Mouse (Mus musculus) neural tube, embryonic 12.5 days (tissue): Measurements from ENCODE around the gene Asb4. TPM values are rescaled to one million over a fixed set of nuclear protein-coding genes. Genes with fewer than 3 reads are reported as not detected.
A peak's percentile ranks its signal among the peaks of the same experiment; 100 is the strongest.

ENCODE experiments used
- ATAC-seq: fragments of 200-750 bp; cut with Nextera tagmentation; 2 replicates; pipeline ENCODE4 v1.8.0; 2017; ENCODE audit warnings: low read depth, mild to moderate bottlenecking, moderate TSS enrichment, moderate library complexity; ENCODE audit not compliant: low FRiP score
- H3K27ac ChIP-seq: fragments of 300-500 bp; sonication (generic); 2 replicates; pipeline ENCODE4 v1.5.1; 2016
- H3K27me3 ChIP-seq: fragments of 300-500 bp; sonication (generic); replicated peaks from 2 replicates; pipeline ENCODE4 v1.6.1; 2016; ENCODE audit warnings: mild to moderate bottlenecking
- H3K36me3 ChIP-seq: fragments of 300-500 bp; sonication (generic); 2 replicates; pipeline ENCODE4 v1.6.1; 2016; ENCODE audit warnings: mild to moderate bottlenecking
- H3K4me1 ChIP-seq: fragments of 300-500 bp; sonication (generic); 2 replicates; pipeline ENCODE4 v1.6.1; 2016
- H3K4me2 ChIP-seq: fragments of 300-500 bp; sonication (generic); replicated peaks from 2 replicates; pipeline ENCODE4 v1.6.1; 2016; ENCODE audit warnings: mild to moderate bottlenecking
- H3K4me3 ChIP-seq: fragments of 300-500 bp; sonication (generic); 2 replicates; pipeline ENCODE4 v1.5.1; 2016
- H3K9ac ChIP-seq: fragments of 300-500 bp; sonication (generic); 2 replicates; pipeline ENCODE4 v1.6.1; 2016; ENCODE audit warnings: mild to moderate bottlenecking
- H3K9me3 ChIP-seq: fragments of 300-500 bp; sonication (generic); 2 replicates; pipeline ENCODE4 v1.6.1; 2016; ENCODE audit warnings: mild to moderate bottlenecking
- WGBS: fragments of 180-500 bp; shearing (Covaris S2); methylation state at CpG from one replicate; pipeline ENCODE4 v1.1.7; 2016; 5-methylcytosine and 5-hydroxymethylcytosine counted together
- polyA plus RNA-seq: library from polyadenylated mRNA; unstranded; fragments of >200 nt; fragmentation: Nextera tagmentation; extraction: Ambion mirVana; gene quantifications from 2 replicates; pipeline ENCODE4 v1.2.1, GENCODE M21; 2016

Asb4 gene
- polyA plus RNA-seq, 1 experiment from 2014 or later, result 21.2 TPM

- no peaks in the 10 kb centered on the region for H3K36me3 ChIP-seq
- H3K9me3 ChIP-seq, result no peaks in the 10 kb centered on the region
- H3K9ac ChIP-seq, result 0 out of 2 replicates have a peak overlapping the region, but pooled peaks have one; percentile 33
- peak overlapping the region; percentile 54 for H3K4me2 ChIP-seq
- H3K4me3 ChIP-seq, result no peak overlapping the region
- H3K27ac ChIP-seq, result peak overlapping the region; percentile 85
- peak; percentile 43 for ATAC-seq
- H3K27me3 ChIP-seq, result no peaks in the 10 kb centered on the region
- WGBS, result 11% methylated on average over 22 of the region's 22 CpGs
- H3K4me1 ChIP-seq, result peaks cover 44% of the 10 kb centered on the region
Measured at GRCm38 (mm10) chr6:5379781-5380623, 3.2 kb upstream of the Asb4 start.

- H3K9me3 ChIP-seq, result no peaks in the 10 kb centered on the region
- no peak overlapping the region for H3K9ac ChIP-seq
- H3K4me3 ChIP-seq, result no peak overlapping the region
- WGBS, result 4% methylated on average over 9 of the region's 9 CpGs
- H3K27me3 ChIP-seq, result no peaks in the 10 kb centered on the region
- H3K27ac ChIP-seq, result peak overlapping the region; percentile 85; the same call in 1 of the 2 replicates
- H3K36me3 ChIP-seq, result no peaks in the 10 kb centered on the region
- peaks cover 44% of the 10 kb centered on the region for H3K4me1 ChIP-seq
- peak overlapping the region; percentile 54 for H3K4me2 ChIP-seq
- peak; percentile 62 for ATAC-seq
Measured at GRCm38 (mm10) chr6:5380624-5381252, 2.4 kb upstream of the Asb4 start.

- no peaks in the 10 kb centered on the region for H3K27me3 ChIP-seq
- H3K4me2 ChIP-seq, result no peak overlapping the region
- no peak overlapping the region for H3K4me3 ChIP-seq
- H3K9ac ChIP-seq, result no peak overlapping the region
- H3K4me1 ChIP-seq, result peaks cover 44% of the 10 kb centered on the region
- H3K27ac ChIP-seq, result 0 out of 2 replicates have a peak overlapping the region, but pooled peaks have one; percentile 33
- H3K9me3 ChIP-seq, result no peaks in the 10 kb centered on the region
- no peaks in the 10 kb centered on the region for H3K36me3 ChIP-seq
- ATAC-seq, result no peak
- 39% methylated on average over 13 of the region's 13 CpGs for WGBS
Measured at GRCm38 (mm10) chr6:5381918-5382582, 1.1 kb upstream of the Asb4 start.

GRCm38 (mm10) chr6:5382583-5383215, 487 bp upstream of the Asb4 start:
- no peaks in the 10 kb centered on the region for H3K9me3 ChIP-seq
- H3K4me3 ChIP-seq, result peak overlapping the region; percentile 27
- H3K4me1 ChIP-seq, result peaks cover 44% of the 10 kb centered on the region
- 1% methylated on average over 16 of the region's 16 CpGs for WGBS
- no peaks in the 10 kb centered on the region for H3K36me3 ChIP-seq
- H3K27ac ChIP-seq, result peak overlapping the region; percentile 32; the same call in 1 of the 2 replicates
- no peaks in the 10 kb centered on the region for H3K27me3 ChIP-seq
- no peak overlapping the region for H3K9ac ChIP-seq
- peak overlapping the region; percentile 56 for H3K4me2 ChIP-seq
- ATAC-seq, result peak; percentile 57

- H3K9ac ChIP-seq, result no peak overlapping the region
Measured at GRCm38 (mm10) chr6:5384178-5384490, 948 bp downstream of the Asb4 start.

GRCm38 (mm10) chr6:5385161-5385640, 2.0 kb downstream of the Asb4 start:
- ATAC-seq, result no peak
- Histone ChIP-seq H3K4me2 (no peak overlapping the region), H3K27ac (no peak overlapping the region), H3K4me1 (peaks cover 34% of the 10 kb centered on the region), H3K27me3 (no peaks in the 10 kb centered on the region), H3K36me3 (no peaks in the 10 kb centered on the region), H3K4me3 (no peak overlapping the region), H3K9me3 (no peaks in the 10 kb centered on the region), H3K9ac (no peak overlapping the region)
- 33% methylated on average over 7 of the region's 7 CpGs for WGBS

More at GRCm38 (mm10) chr6:5384178-5384490, 948 bp downstream of the Asb4 start:
- Histone ChIP-seq H3K9me3 (no peaks in the 10 kb centered on the region), H3K27ac (peak overlapping the region; percentile 67; the same call in 1 of the 2 replicates), H3K4me1 (peaks cover 41% of the 10 kb centered on the region), H3K4me2 (peak overlapping the region; percentile 56), H3K4me3 (0 out of 2 replicates have a peak overlapping the region, but pooled peaks have one; percentile 27), H3K27me3 (no peaks in the 10 kb centered on the region), H3K36me3 (no peaks in the 10 kb centered on the region)
- 0 out of 2 replicates have a peak, but pooled peaks have one; percentile 10 for ATAC-seq
- under 1% methylated on average over 11 of the region's 11 CpGs for WGBS

GRCm38 (mm10) chr6:5386486-5386885, 3.3 kb downstream of the Asb4 start:
- H3K4me1 ChIP-seq, result peaks cover 25% of the 10 kb centered on the region
- H3K4me3 ChIP-seq, result no peak overlapping the region
- 84% methylated on average over 4 of the region's 4 CpGs for WGBS
- no peaks in the 10 kb centered on the region for H3K27me3 ChIP-seq
- H3K4me2 ChIP-seq, result no peak overlapping the region
- ATAC-seq, result no peak
- H3K36me3 ChIP-seq, result no peaks in the 10 kb centered on the region
- H3K27ac ChIP-seq, result no peak overlapping the region
- H3K9ac ChIP-seq, result no peak overlapping the region
- no peaks in the 10 kb centered on the region for H3K9me3 ChIP-seq

GRCm38 (mm10) chr6:5387396-5387795, 4.2 kb downstream of the Asb4 start:
- no peak overlapping the region for H3K27ac ChIP-seq
- H3K27me3 ChIP-seq, result no peaks in the 10 kb centered on the region
- no peak overlapping the region for H3K9ac ChIP-seq
- H3K36me3 ChIP-seq, result no peaks in the 10 kb centered on the region
- H3K4me2 ChIP-seq, result no peak overlapping the region
- H3K4me1 ChIP-seq, result peaks cover 18% of the 10 kb centered on the region; the same call in 1 of the 2 replicates
- WGBS, result 34% methylated on average over 2 of the region's 2 CpGs
- H3K4me3 ChIP-seq, result no peak overlapping the region
- no peaks in the 10 kb centered on the region for H3K9me3 ChIP-seq
- ATAC-seq, result no peak

- Histone ChIP-seq H3K27me3 (no peaks in the 10 kb centered on the region), H3K4me1 (peaks cover 8% of the 10 kb centered on the region; the same call in 1 of the 2 replicates), H3K27ac (no peak overlapping the region), H3K9me3 (no peaks in the 10 kb centered on the region), H3K9ac (peak overlapping the region; percentile 35; the same call in 1 of the 2 replicates), H3K4me2 (peak overlapping the region; percentile 56), H3K36me3 (no peaks in the 10 kb centered on the region), H3K4me3 (peak overlapping the region; percentile 21)
- no peak for ATAC-seq
- 10% methylated on average over 11 of the region's 11 CpGs for WGBS
Measured at GRCm38 (mm10) chr6:5390298-5390697, 7.1 kb downstream of the Asb4 start.

GRCm38 (mm10) chr6:5390952-5391351, 7.8 kb downstream of the Asb4 start:
- ATAC-seq, result 0 out of 2 replicates have a peak, but pooled peaks have one; percentile 44
- H3K9ac ChIP-seq, result no peak overlapping the region
- 10% methylated on average over 10 of the region's 10 CpGs for WGBS
- H3K27me3 ChIP-seq, result no peaks in the 10 kb centered on the region
- H3K36me3 ChIP-seq, result no peaks in the 10 kb centered on the region
- H3K4me1 ChIP-seq, result peaks cover 8% of the 10 kb centered on the region; the same call in 1 of the 2 replicates
- H3K9me3 ChIP-seq, result no peaks in the 10 kb centered on the region
- H3K4me3 ChIP-seq, result peak overlapping the region; percentile 7; the same call in 1 of the 2 replicates
- H3K27ac ChIP-seq, result no peak overlapping the region
- peak overlapping the region; percentile 56 for H3K4me2 ChIP-seq

GRCm38 (mm10) chr6:5394971-5395370, 11.8 kb downstream of the Asb4 start:
- no peaks in the 10 kb centered on the region for H3K9me3 ChIP-seq
- no peak overlapping the region for H3K27ac ChIP-seq
- H3K4me1 ChIP-seq, result peaks cover 5% of the 10 kb centered on the region; the same call in 1 of the 2 replicates
- no peak overlapping the region for H3K9ac ChIP-seq
- no peaks in the 10 kb centered on the region for H3K36me3 ChIP-seq
- no peak for ATAC-seq
- no peak overlapping the region for H3K4me2 ChIP-seq
- H3K4me3 ChIP-seq, result no peak overlapping the region
- H3K27me3 ChIP-seq, result no peaks in the 10 kb centered on the region
- 35% methylated on average over 4 of the region's 4 CpGs for WGBS
